Mouse (Mus musculus): ENCODE measurements around the gene Dmgdh.

- no peak for TF ChIP-seq POLR2A (IDR thresholded peaks at IDR 0.05; ENCODE audit: borderline replicate concordance, extremely low read depth, low read depth, low read length)
- TF ChIP-seq CTCF (IDR thresholded peaks at IDR 0.05; ENCODE audit: insufficient read depth, low read length) = no peak
Observed at GRCm38 (mm10) chr13:93648387-93649130, 25.7 kb upstream of the Dmgdh start.
